Mouse (Mus musculus) cerebellum, postnatal 4 days (tissue): ENCODE results near the gene Trib3.
A peak's percentile ranks its signal among the peaks of the same experiment; 100 is the strongest.

Source experiments
- DNase-seq, 2 experiments: peaks; one replicate each; pipeline ENCODE4 v3.0.0; 2022; ENCODE audit warnings: low spot score in 2 of 2, mixed read lengths in 1 of 2

Gene Trib3

DNA sequence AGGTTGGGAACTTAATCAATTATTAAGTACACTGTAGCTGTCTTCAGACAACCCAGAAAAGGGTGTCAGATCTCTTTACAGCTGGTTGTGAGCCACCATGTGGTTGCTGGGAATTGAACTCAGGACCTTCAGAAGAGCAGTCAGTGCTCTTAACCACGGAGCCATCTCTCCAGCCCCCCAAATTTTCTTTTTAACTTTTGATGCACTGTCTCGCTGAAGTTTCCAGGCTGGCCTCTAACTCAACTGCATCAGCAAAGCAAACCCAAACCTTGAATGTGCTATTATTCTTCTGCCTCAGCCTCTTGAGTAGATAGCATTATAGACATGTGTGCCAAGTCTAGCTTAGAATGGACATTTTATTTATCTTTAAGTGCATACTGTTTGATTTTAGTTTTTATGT is 3.9 kb upstream of the Trib3 start:
- no peak for DNase-seq

DNA sequence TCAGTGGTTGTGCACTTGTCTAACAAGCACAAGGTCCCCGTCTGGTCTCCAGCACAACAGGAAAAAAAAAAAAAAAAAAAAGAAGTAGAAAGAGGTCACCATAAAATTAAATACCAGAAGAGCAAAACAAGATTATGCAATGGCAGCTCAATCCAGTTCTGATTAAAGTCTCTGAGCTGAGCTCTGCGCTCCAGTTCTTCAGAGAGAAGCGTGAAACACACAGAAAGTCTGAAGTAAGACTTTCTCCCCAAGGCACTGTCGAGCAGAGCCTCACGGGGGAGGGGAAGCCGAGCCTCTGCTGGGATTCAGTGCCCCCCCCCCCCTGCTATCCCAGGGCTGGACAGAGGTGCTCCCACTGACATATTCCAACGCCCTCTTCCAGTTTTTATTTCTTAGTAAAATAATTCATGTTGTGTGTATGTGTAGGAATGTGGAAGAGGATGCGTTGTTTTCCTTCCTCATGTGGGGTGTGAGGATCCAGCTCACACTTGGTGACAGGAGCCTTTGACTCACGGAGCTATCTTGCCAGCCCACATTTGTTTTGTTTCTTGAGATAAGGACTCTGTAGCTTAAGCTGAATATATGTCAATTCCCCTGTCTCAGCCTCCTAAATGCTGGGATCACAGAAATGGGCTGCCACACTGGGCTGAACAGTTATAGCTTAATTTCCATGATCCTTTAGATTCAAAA is 3.1 kb upstream of the Trib3 start:
- DNase-seq = no peak

DNA sequence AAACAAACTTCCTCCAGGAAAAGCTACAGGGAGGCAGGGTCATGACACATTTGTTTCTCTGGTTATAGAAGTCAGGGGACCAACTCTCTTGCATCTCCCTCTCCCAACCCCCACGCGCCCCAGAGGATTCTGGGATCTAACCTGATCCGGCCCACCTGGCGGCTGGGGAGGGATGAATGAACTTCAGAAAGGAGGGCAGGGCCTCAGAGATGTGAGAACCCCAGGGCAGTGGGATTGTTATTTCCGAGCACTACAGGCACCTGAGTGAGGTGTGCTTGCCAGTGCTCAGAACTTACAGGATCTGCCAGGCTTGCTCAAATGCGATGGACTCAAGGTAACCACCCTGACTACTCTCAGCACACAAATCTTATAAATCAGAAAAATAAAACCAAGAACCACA is 1.6 kb upstream of the Trib3 start:
- DNase-seq = no peak

DNA sequence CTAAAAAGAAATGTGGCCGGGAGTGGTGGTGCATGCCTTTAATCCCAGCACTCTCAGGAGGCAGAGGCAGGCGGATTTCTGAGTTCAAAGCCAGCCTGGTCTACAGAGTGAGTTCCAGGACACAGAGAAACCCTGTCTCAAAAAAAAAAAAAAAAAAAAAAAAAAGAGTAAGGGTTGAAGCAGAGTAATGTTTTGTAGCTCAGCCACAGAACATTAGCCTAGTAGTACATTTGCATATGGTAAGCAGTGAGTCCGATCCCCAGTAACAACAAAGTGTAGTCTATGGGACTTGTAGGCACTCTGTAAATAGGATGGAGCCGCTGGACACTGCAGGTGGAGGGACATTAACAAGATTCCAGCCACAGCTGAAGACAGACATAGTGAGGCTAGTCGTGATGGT is 1.1 kb upstream of the Trib3 start:
- DNase-seq = no peak

DNA sequence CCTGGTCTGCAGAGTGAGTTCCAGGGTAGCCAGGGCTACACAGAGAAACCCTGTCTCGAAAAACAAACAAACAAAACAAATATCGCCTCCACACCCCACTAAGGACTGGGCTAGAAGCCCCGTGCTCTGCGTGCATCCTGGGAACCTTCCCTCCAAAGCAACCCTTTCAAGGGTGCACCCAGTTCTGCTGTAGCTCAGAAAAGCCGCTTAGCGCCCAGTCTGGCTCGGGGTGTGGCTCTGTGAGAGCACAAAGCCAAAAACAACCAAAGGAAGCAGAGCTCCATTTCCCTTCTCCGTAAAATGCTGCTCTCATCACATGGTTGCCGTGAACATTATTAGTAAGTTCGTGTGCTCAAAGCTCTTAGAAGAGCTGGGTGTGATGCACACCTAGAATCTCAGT is 529 bp upstream of the Trib3 start:
- DNase-seq = no peak

DNA sequence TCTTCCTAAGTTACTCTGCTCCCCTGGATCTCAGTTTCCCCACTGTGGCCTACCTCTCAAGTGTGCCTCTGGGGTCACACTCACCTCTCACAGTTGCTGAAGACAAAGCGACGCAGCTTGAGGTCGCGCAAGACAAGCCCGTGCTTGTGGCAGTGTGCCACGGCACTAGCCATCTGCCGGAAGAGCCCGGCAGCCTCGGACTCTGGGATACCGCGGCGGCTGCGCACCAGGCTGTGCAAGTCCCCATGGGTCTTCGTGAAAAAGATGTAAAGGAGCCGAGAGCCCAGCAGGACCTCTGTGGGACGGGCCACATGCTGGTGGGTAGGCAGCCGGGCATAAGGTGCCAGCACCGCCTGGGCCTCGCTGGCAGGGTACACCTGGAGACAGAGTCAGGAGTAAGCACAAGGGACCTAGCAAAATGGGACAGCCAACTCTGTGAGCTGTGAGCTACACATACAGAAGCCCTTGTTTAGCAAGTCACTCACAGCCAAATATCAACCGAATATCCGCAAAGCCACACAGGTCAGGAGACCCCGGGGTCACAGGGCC is 4.1 kb downstream of the Trib3 start:
- DNase-seq = no peak

DNA sequence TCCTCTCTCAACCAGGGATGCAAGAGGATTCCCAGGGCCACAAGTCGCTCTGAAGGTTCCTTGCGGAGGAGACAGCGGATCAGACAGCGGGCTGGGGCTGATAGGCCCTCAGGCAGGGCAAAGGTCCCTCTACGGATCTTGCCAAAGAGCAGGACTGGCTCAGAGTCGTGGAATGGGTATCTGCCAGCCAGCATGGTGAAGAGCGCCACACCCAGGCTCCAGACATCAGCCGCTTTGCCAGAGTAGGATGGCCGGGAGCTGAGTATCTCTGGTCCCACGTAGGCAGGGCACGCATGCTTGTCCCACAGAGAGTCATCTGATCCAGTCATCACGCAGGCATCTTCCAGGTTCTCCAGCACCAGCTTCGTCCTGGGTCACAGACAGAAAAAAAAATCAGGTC is 5.5 kb downstream of the Trib3 start:
- DNase-seq = no peak

DNA sequence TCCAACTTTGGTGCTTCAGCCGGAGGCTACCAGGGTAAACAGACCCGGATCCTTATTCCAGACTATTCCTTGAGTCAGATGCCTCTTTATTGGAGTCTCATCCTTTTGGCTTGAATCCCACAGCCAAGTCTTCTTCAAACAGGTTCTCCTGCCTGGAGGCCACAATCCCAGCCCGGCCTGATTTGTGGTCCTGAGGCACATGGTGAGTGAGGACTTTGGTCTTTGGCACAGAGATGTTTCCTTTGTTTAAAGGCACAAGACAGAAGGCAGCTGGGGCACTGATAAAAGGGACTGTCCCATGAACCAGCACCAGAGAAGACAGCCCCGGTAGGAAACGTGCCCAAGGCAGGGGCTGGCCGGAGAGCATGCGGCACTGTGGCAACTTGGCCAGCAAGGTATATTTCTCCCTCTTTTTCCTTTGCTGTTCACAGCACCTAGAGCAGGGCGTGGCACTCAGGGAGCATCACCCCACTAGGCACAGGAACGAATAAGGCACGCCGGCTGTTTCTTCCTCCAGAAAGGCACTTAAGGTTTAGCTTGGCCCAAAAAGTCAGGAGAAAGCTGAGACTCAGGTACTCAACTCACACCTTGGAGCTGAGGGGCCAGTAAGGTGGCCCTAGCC is 6.1 kb downstream of the Trib3 start:
- DNase-seq = no peak

DNA sequence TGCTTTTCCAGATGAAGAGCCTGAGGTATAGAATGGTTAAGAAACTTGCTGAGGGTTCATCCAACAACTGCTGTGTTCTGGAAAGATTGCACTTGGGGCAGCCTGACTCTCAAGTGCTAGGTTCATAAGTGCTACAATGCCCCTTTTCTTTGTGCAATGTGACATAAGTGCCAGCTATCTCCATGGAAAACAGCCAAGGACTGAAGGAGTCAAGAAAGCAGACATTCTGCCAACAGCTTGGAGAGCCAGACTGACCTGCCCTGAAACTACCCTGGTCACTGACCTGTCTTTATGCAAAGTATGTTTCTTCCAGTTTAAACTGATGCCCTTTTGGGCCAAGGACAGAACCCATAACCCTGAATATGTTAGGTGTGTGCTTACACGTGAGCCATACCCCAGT is 7.0 kb downstream of the Trib3 start:
- no peak for DNase-seq

DNA sequence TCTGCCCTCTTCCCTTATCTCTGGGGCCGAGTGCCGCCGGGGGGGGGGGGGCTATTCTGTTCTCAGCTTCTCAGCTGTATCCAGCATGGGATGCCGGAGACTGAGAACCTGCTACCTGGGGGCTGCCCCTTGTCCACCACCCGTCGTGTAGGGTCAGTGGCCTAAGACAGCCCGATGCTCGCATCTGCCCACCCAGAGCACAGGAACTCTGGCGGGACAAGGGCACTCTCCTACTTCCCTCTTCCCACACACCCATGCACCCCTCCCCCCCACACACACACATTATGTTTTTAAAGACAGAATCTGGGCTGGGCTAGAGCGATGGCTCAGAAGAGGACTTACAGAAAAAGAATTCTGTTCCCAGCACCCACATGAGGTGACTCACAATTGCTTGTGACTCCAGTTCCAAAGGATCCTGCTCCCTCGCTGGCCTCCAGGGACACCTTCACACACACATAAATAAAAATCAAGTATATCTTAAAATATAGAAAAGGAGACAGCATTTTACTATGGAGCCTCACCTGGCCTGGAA is 8.5 kb downstream of the Trib3 start:
- DNase-seq = no peak

DNA sequence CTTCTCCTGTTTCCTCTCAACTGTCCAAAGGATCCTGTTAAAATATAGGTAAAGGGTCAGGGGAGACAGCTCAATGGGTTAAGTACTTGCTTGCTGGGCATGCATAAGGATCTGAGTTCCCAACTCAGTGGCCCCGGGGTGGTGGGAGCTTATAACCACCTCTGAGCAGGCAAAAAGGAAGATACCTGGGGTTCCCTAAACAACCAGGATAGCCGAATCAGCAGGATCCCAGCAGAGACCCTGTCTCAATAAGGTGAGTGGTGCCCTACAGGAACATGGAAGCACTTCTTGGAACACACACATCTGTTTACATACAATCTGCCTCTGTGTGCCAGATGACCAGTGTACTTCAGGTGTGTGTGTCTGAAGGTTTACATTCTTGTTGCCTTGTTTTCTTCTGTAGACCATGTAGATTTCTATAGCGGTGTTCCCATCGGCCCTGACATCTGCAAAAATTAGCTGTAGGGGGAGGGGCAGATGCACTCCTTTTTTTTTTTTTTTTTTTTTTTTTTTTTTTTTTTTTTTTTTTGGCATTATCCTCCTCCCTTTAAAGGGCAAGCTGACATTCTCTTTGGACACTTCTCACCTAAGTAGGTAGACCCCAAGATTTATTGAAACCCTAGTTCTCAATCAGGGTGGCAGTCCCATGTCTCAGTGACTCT is 10.4 kb downstream of the Trib3 start:
- DNase-seq = no peak

DNA sequence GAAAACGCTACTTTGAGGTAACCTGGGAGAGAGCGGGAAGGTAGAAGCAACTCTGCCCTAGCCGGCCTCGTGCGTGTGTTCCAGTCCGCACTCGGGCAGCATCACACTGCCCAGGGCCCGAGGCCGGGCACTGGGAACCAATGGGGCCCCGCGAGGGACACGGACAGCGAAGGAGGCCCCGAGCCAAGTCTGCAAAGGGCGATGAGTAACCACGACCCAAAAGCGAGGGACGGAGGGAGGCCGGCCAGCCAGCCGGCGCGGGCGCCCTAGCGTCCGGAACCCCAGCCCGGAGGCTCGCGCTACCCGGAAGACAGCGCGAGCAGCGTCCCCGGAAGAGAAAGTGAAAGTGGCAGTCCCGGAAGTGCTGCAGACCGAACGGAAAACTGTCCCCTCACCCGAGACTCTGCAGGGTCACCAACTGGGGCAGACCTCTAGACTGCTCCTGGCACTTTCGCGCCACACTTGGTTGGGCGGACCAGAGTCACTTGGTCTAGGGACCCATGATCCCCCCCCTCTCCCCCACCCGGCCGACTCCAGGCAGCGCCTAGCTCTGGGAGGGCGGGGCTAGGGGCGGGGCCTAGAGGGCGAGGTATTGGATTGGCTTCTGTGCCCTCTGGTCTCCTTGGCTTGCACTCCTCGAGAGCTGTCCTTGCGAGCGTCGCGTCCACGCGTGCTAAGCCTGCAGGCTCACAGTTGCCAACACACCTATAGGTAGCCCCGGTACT is 11.6 kb downstream of the Trib3 start, which contains the start of gene Rbck1:
TSS of gene Rbck1 (minus strand) at position 553 of the 725 bp plus-strand sequence.
- DNase-seq = peak; percentile 64 to 88

DNA sequence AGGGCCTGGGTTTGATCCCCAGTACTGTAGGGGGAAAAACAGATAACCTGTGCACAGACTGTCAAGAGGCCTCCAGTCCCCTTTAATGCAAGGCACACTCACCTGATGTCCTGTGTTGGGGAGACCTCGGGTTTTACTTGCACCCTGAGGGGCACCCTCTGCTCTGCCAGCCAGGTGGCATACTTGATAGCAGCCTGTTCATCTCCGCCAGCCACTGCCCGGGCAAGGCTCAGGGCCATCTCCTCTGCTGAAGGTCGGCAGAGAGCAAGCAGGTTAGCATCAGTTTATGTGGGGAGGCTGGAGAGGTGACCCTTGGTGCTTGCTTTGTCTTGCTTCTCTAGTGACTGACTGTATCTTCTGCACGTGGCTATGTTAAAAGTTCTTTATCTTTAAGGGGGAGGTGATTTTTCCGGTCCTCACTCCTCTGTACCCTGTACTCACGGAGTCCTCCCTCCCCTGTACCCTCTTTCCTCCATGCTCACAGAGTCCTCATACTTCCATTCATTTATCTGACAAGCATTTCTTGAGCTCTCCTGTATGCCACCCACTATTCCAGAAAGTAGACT is 12.9 kb downstream of the Trib3 start:
- no peak for DNase-seq

DNA sequence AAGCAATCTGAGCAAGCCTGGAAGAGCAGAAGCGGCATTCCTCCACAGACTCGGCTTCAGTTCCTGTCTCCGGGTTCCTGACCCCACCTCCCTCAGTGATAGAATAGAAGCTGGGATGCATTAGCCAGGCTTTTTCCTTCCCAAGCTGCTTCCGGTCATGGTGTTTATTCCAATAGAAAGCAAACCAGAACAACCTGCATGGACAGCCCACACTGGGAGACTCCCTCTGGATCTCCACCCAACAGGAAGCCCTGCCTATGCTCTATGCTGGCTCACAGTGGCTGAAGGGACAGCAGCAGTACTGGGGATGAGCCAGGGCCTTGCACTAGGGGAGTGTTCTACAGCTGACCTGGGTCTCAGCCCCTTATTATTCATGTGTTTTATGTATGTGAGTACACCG is 15.9 kb downstream of the Trib3 start:
- no peak for DNase-seq

DNA sequence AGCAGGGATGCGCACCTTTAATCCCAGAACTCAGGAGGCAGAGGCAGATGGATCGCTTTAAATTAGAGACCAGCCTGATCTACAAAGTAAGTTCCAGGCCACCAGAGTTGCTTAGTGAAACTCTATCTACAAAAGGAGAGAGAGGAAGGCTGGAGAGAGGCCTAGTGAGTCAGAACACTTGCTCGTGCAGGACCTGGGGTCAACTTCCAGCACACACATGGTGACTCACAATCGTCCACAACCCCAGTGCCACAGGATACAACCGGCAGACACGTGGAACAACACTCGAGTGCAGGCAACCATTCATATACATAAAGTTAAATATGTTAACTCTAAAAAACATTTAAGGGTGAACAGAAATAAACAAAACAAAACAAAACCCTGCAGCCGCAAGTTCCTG is 17.2 kb downstream of the Trib3 start:
- DNase-seq = no peak

DNA sequence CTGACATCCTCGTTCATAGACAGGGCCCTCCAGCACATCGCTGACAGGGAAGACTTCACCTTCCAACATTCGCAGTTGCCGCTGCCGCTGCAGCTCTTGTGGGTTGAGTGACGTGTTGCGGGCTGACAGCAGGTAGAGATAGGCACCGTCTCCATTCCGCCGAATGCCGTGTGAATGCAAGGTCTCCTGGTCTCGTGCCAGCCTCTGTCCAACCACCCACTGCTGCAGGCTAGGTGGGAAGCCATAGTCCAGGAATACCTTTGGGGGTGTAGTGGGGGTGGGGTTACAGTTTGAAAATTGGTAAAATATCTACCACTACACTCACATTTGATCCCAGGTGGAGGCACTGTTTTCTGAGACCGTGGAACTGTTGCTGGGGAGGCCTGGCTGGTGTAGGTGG is 17.7 kb downstream of the Trib3 start:
- DNase-seq = no peak

DNA sequence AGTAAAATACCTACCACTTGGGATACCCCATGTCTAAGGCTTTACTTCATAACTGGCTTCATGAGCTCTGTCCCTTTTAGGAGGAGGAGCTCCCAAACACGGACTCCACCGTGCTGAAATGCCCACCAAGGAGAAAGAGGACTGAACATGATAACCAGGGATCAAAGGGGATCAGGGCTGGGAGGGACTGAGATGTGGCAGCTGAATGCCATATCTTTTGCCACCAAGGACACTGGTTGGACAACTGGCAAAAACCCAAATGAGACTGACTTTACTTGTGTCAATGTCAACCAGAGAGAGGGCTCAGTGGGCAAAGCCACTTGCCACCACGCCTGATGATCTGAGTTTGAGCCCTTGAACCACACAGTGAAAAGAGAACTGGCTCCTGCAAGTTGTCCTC is 19.0 kb downstream of the Trib3 start:
- no peak for DNase-seq

DNA sequence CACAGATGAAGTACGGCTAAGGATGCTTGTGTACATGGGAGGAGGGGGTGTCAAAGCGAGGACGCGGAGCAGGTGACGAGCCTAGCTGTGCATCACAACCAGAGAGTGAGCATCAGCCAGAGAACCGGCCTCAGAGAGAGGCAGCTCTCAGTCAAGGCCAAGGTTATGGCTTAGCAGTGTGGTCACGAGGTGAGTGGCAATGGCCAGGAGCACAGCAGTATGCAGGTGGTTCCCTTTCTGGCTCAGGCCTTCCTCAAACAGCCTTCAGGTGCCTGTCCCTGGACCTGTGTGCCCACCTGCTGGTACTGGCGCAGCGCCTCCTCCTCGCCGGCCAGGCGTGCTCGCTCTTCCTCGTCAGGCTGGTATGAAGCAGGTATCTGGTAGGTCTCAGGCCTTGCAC is 19.9 kb downstream of the Trib3 start:
- no peak for DNase-seq

DNA sequence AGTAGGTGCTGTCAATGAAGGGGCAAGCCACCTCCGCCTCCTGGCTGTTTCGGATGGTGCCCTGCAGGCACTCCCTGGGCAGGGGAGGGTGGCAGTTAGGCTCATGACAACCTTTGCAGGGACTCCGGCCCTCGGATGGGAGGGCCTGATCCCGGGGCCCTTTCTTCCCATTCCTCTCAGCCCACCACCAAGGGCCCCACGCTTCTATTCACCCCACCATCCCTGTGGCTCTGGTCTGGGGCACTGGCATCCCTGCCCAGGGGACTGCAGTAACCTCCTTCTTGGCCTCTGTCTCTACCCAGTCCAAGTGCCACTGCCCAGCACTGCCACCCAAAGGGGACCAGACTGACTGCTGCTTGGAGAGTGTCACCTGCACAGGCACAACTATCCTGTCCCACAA is 21.6 kb downstream of the Trib3 start:
- no peak for DNase-seq

DNA sequence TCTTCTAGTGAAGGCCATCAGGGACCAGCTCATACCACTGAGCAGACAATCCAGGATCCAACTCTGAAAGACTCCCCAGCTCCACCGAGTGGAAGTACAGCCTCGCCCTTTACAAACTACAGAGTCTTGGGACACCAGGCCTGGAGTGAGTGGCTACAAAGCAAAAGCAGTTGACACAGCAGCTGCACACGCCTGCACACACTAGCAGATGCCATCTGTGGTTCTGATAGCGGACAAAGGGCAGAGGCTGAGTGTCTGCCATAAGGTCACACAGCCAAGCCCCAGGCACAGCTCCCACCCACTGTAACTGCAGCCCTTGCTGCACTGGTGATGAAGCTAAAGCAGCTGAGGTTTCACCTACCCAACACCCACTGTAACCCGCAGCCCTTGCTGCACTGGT is 22.3 kb downstream of the Trib3 start:
- no peak for DNase-seq

DNA sequence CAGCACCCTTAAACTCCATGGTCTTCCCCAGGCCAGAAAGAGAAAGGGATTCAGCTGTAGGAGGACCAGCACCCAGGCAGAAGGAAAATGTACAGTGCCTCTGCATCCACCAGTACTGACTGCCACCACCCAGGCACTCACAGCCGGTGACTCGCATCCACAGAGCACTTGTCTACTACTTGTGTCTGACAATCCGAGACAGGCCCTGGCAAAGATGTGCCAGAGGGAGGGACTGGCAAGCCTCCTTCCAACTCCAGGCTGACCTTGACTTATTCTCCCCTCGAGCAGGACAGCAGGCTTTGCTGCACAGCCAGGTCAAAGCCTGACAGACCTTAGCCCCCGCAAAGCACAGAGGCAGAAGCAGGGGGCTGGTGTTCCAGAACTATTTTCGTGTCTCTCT is 26.8 kb downstream of the Trib3 start:
- no peak for DNase-seq

DNA sequence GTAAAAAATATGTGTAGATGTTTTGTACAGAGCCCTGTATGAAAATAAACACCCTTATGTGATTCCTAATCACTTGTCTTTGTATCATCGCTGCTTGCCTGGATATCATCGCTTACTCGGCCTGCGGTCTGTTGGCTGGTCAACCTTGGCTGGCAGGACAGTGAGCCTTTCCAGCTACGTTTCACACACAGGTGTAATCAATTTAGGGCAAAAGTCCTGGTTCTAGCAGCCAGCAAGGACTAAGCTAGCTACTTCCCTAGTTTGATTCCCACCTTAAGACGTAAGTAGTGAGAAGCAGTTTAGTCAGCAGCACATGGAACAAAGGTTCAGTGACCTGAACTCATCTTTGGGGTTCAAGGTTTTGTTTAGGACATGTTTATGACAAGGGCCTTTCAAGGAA is 29.9 kb downstream of the Trib3 start:
- no peak for DNase-seq
